Mouse (Mus musculus) heart, embryonic 11.5 days (tissue): ENCODE results near the gene Pdcd1lg2. TPM values are rescaled to one million over a fixed set of nuclear protein-coding genes. Genes with fewer than 3 reads are reported as not detected.
"Not testable (repeated sequence)": the region's sequence is repeated elsewhere in the genome, so short reads cannot be mapped to it uniquely, and the experiment has no call there.

Experiments
- ATAC-seq: fragments of 200-750 bp; cut with Nextera tagmentation; replicated peaks from 2 replicates; pipeline ENCODE4 v1.8.0; 2017; ENCODE audit warnings: moderate library complexity; ENCODE audit not compliant: insufficient number of reproducible peaks, low FRiP score, low TSS enrichment
- H3K27ac ChIP-seq: fragments of 300-500 bp; sonication (generic); 2 replicates; pipeline ENCODE4 v1.5.1; 2014; ENCODE audit warnings: mild to moderate bottlenecking, low read depth, low read length
- H3K27me3 ChIP-seq: fragments of 300-500 bp; sonication (generic); 2 replicates; pipeline ENCODE4 v1.6.1; 2014; ENCODE audit warnings: mild to moderate bottlenecking, low read length, mixed read lengths; ENCODE audit not compliant: control insufficient read depth, insufficient read depth
- H3K36me3 ChIP-seq: fragments of 300-500 bp; sonication (generic); 2 replicates; pipeline ENCODE4 v1.6.1; 2014; ENCODE audit warnings: mild to moderate bottlenecking, low read length, moderate library complexity, mixed read lengths; ENCODE audit not compliant: control insufficient read depth, insufficient read depth
- H3K4me1 ChIP-seq: fragments of 300-500 bp; sonication (generic); 2 replicates; pipeline ENCODE4 v1.6.1; 2014; ENCODE audit warnings: low read length; ENCODE audit not compliant: control insufficient read depth, insufficient read depth
- H3K4me2 ChIP-seq: fragments of 300-500 bp; sonication (generic); 2 replicates; pipeline ENCODE4 v1.6.1; 2014; ENCODE audit warnings: mild to moderate bottlenecking, moderate library complexity
- H3K4me3 ChIP-seq: fragments of 300-500 bp; sonication (generic); 2 replicates; pipeline ENCODE4 v1.5.1; 2014; ENCODE audit warnings: low read depth, low read length
- H3K9ac ChIP-seq: fragments of 300-500 bp; sonication (generic); 2 replicates; pipeline ENCODE4 v1.6.1; 2014; ENCODE audit warnings: mild to moderate bottlenecking, low read depth, low read length, moderate library complexity
- H3K9me3 ChIP-seq: fragments of 300-500 bp; sonication (generic); replicated peaks from 2 replicates; pipeline ENCODE4 v1.6.1; 2016; ENCODE audit warnings: low read length; ENCODE audit not compliant: control insufficient read depth
- WGBS: fragments of 180-500 bp; shearing (Covaris S2); extraction: QIAGEN DNeasy Blood & Tissue Kit; methylation state at CpG from one replicate; pipeline ENCODE4 v1.1.7; 2014; ENCODE audit not compliant: insufficient replicate concordance; 5-methylcytosine and 5-hydroxymethylcytosine counted together
- polyA plus RNA-seq: library from polyadenylated mRNA; unstranded; fragments of >200 nt; fragmentation: Nextera tagmentation; extraction: Ambion mirVana; gene quantifications from 2 replicates; pipeline ENCODE4 v1.2.1, GENCODE M21; 2014

The Pdcd1lg2 gene
- polyA plus RNA-seq, 1 experiment from 2014 or later = not detected

DNA sequence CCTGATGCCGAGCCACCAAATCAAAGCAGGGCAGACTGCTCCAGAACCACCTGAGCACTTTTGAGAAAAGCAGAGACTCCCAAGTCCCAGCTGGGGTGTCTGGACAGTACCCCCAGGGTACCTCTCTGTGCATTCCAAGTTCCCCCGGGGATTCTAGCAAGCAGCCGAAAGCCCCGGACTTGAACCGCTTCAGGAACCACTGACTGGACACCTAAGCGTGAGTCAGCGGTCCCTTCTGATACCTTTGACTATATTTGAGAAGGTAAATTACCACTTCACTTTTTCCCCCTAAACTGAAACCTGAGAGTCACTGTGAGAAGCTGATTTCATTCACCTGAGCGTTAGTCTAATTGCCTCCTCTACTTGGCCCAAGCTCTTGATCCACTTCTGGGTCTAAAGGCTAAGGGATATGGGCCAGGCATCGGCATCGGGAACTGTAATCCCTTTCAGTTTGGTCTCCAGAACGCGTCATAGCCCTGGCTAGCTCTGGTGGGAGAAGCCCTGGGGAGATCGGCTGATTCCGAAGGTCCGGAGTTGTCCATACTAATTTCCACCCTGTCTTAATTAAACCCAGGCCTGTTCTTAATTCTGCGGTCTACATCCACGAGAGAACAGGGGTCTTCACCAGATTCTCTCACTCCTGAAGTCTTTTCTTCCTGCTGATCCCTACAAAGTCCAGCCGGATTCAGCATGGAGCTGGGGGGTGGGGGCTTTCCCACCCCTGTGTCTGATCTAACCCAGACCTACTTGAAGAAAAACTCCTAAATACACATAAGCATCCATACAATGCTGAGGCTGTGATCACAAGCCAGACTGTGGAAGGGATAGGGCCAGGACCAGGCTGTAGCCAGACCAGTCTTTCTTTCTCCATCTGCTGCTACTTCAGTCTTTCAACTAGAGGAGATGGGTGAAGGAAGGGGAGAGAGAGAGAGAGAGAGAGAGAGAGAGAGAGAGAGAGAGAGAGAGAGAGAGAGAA, 4.4 kb upstream of the Pdcd1lg2 start:
- Histone ChIP-seq H3K9me3 (no peaks in the 10 kb centered on the region), H3K9ac (no peak overlapping the region), H3K4me2 (no peak overlapping the region), H3K4me1 (no peaks in the 10 kb centered on the region), H3K36me3 (no peaks in the 10 kb centered on the region), H3K4me3 (no peak overlapping the region), H3K27ac (no peak overlapping the region), H3K27me3 (0 out of 2 replicates have a peak, but pooled peaks cover 2% of the 10 kb centered on the region)
- ATAC-seq = no peak
- WGBS = 82% methylated on average over 18 of the region's 18 CpGs

DNA sequence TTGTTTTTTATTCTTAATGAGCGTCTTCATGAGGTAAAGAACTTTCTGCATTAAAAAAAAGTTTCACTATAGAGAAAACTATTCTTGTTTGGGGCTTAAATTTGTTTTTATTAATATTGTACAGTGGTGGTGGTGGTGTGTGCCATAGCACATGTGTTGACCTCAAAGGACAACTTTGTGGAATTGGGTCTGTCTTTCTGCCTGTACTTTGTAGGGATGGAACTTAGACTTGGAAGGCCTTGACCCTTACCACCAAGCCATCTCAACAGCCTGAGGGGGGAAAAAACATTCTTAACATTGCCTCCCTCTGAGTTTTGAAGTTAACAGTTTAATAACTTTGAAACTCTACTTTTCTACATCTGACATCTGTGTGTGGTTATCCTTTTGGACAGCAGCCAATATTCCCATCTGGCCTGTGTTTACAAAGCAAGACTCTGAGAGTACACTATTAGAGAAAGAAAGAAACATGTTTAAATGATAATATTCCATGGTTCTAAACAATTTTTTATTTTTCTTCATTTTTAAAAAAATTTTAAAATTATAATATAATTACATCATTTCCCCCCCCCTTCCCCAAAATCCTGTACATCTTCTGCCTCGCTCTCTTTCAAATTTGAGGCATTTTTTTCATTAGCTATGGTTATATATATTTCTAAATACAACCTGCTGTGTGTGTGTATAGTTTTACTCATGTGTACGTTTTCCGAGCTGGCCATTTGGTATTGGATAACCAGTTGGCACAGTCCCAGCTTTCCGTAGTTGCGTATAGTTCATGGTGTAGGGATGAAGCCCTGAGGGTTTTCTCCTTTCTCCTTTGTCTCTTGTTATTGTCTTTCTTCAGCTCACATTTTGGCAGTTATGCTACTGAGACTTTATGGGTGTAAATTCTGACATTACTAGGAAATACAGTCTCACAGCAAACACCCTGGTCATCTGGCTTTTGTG, 2.0 kb downstream of the Pdcd1lg2 start:
- Histone ChIP-seq H3K9ac (no peak overlapping the region), H3K9me3 (no peaks in the 10 kb centered on the region), H3K4me2 (no peak overlapping the region), H3K27me3 (no peaks in the 10 kb centered on the region), H3K36me3 (no peaks in the 10 kb centered on the region), H3K4me3 (no peak overlapping the region), H3K27ac (no peak overlapping the region), H3K4me1 (no peaks in the 10 kb centered on the region)
- ATAC-seq = no peak
- 78% methylated on average over 6 of the region's 6 CpGs for WGBS

DNA sequence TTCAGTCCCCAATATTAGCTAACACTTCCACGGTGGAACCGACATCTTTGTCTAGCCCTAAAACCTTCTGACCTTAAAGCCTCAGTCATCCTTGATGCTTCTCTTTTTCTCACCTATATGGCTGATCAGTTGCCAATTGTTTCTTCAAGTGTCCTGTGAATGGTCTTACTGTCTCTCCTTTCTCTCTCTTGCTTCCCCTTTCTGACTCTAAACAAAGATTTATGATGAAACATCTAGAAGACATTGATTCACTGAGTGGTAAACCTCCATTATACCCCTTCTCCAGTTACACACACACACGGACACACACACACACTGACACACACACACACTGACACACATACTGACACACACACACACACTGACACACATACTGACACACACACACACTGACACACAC, 3.8 kb downstream of the Pdcd1lg2 start:
- no peak overlapping the region for H3K4me2 ChIP-seq
- no peak overlapping the region for H3K4me3 ChIP-seq
- no peaks in the 10 kb centered on the region for H3K9me3 ChIP-seq
- H3K4me1 ChIP-seq = peaks cover 10% of the 10 kb centered on the region; the same call in 1 of the 2 replicates
- H3K27me3 ChIP-seq = no peaks in the 10 kb centered on the region
- WGBS = 82% methylated on average over 3 of the region's 3 CpGs
- no peak for ATAC-seq
- H3K36me3 ChIP-seq = no peaks in the 10 kb centered on the region
- H3K27ac ChIP-seq = no peak overlapping the region
- H3K9ac ChIP-seq = no peak overlapping the region

DNA sequence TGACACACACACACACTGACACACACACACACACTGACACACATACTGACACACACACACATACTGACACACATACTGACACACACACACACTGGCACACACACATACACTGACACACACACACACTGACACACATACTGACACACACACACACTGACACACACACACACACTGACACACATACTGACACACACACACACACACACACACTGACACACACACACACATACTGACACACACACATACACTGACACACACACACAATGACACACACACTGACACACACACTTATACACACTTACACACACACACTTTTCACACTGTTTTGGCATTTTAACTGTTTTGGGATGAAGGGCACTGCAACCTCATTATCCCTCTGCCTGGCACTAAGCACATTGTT, 4.2 kb downstream of the Pdcd1lg2 start:
- H3K27ac ChIP-seq, H3K9ac ChIP-seq, H3K36me3 ChIP-seq, H3K4me1 ChIP-seq, H3K4me2 ChIP-seq, ATAC-seq, H3K9me3 ChIP-seq, H3K4me3 ChIP-seq, H3K27me3 ChIP-seq: not testable (repeated sequence)

DNA sequence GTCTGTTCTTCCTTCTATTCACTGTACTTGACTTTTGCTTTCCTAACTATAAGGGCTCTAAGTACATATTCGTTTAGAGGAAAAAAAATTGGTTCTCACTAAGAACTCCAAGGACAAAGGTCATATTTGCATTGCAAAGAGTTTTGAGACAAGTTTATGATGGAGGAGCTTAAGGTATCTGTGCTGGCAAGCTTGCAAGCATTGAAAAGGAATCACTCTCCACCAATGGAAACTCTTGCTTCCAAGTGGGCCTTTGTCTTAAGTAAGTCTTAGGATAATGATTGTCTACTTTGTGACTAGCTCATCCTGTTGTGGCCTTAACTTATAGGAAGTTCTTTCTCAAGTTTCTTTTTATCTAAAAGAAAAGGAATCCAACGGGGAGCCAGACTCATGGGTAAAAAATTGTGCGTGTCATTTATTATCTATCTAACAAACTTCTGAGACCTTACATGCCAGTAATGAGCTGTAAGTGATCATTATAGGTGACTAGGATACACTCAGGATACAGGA, 5.7 kb downstream of the Pdcd1lg2 start:
- no peaks in the 10 kb centered on the region for H3K36me3 ChIP-seq
- ATAC-seq = no peak
- WGBS = 57% methylated on average over 3 of the region's 3 CpGs

DNA sequence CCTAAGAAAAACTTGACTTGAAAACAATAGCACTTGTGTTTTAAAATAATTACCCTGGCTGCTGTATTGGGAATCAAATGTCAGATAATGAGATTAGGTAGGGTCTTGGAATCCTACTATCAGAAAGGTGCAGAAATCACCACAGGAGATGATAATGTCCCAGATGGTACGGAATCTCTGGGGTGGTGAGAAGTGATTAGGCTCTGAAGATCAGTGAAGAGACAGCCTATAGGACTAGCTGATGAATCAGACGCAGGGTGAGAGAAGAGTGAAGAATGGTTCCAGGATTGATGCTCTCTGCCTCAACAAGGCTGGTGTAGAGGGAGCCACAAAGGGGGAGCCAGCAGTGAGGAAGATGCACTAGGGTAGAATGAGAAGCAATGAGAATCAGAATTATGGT, 6.5 kb downstream of the Pdcd1lg2 start:
- no peak for ATAC-seq
- H3K4me3 ChIP-seq = no peak overlapping the region
- H3K27ac ChIP-seq = no peak overlapping the region
- H3K4me1 ChIP-seq = peaks cover 10% of the 10 kb centered on the region; the same call in 1 of the 2 replicates
- no peak overlapping the region for H3K4me2 ChIP-seq
- H3K9me3 ChIP-seq = no peaks in the 10 kb centered on the region
- 40% methylated on average over 2 of the region's 2 CpGs for WGBS
- no peaks in the 10 kb centered on the region for H3K36me3 ChIP-seq
- H3K27me3 ChIP-seq = no peaks in the 10 kb centered on the region
- no peak overlapping the region for H3K9ac ChIP-seq

More for the DNA sequence above, 5.7 kb downstream of the Pdcd1lg2 start:
- Histone ChIP-seq H3K4me1 (peaks cover 10% of the 10 kb centered on the region; the same call in 1 of the 2 replicates), H3K27ac (no peak overlapping the region), H3K4me2 (no peak overlapping the region), H3K9ac (no peak overlapping the region), H3K9me3 (no peaks in the 10 kb centered on the region), H3K27me3 (no peaks in the 10 kb centered on the region), H3K4me3 (no peak overlapping the region)

DNA sequence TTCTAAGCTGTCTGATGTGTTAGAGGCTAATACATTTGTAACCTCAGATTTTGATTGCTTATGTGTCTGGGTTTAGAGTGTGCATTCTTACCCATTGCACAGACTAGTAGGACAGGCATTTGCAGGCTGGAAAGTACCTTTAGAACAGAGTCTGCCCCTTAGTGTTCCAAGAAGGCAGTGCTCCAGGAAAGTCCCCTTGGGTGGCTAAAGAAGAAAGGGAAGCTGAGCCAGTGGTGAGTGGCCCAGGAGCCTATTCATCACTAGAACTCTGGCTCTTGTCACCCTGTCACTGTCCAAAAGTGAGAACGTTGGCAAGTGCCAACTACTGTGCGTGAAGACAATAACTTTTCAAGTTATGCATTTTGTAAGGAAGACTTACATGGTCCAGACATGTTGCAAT, 7.2 kb downstream of the Pdcd1lg2 start:
- Histone ChIP-seq H3K4me2 (no peak overlapping the region), H3K4me3 (no peak overlapping the region), H3K4me1 (peaks cover 10% of the 10 kb centered on the region; the same call in 1 of the 2 replicates), H3K27me3 (no peaks in the 10 kb centered on the region), H3K36me3 (no peaks in the 10 kb centered on the region), H3K27ac (no peak overlapping the region), H3K9me3 (no peaks in the 10 kb centered on the region), H3K9ac (no peak overlapping the region)
- ATAC-seq = no peak
- WGBS = 25% methylated on average over 2 of the region's 2 CpGs

DNA sequence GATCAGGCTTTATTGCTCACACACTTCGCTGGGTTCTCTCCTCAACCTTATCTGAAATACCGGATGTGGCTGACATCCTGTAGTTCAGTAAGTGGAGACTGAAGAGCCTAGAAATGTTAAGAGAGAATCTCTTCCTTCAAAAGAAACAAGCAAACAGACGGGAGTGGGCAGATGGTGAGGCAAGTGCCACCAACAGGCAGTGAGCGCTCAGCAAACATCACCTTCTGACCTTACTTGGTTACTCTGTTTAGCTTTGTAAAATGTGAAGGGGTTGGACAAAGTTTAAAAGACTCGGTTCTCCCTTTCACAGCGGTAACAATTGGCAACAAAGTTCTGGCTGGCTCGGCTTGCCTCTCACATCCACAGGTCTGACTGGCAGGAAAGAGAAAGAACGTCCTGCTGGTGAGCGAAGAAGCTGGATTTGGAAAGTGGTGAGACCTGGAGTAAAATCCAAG, 8.0 kb downstream of the Pdcd1lg2 start:
- Histone ChIP-seq H3K27me3 (no peaks in the 10 kb centered on the region), H3K4me1 (peaks cover 10% of the 10 kb centered on the region; the same call in 1 of the 2 replicates), H3K9me3 (no peaks in the 10 kb centered on the region), H3K36me3 (no peaks in the 10 kb centered on the region), H3K9ac (0 out of 2 replicates have a peak overlapping the region, but pooled peaks have one; percentile 43), H3K4me3 (no peak overlapping the region), H3K27ac (peak overlapping the region; percentile 57), H3K4me2 (peak overlapping the region; percentile 40)
- 19% methylated on average over 9 of the region's 9 CpGs for WGBS
- no peak for ATAC-seq
